Mouse (Mus musculus) MEL (cell line): ENCODE results near the gene Macf1.

Source experiments
- CTCF ChIP-seq, 3 experiments: IDR thresholded peaks in 2 of 3; conservative IDR thresholded peaks in 1 of 3; 2 replicates each; pipeline ENCODE4 v1.5.1; 2011 to 2012; ENCODE audit warnings: low read length in 3 of 3, low read depth in 2 of 3, mild to moderate bottlenecking in 2 of 3, improper control_type of control experiment in 1 of 3, inconsistent platforms in 1 of 3, mixed read lengths in 1 of 3, moderate library complexity in 1 of 3; ENCODE audit not compliant: control insufficient read depth in 1 of 3, insufficient read depth in 1 of 3, poor library complexity in 1 of 3, severe bottlenecking in 1 of 3
- E2F4 ChIP-seq: IDR thresholded peaks from 2 replicates; pipeline ENCODE4 v1.6.1; 2011; ENCODE audit warnings: low read depth, low read length, improper control_type of control experiment, borderline replicate concordance
- ELF1 ChIP-seq: IDR thresholded peaks from 2 replicates; pipeline ENCODE4 v1.6.1; 2014; ENCODE audit warnings: low read depth, mild to moderate bottlenecking, inconsistent platforms, low read length, improper control_type of control experiment, moderate library complexity
- GATA1 ChIP-seq: IDR thresholded peaks from 2 replicates; pipeline ENCODE4 v1.6.1; 2011; ENCODE audit warnings: low read depth, low read length, improper control_type of control experiment
- MAFK ChIP-seq: IDR thresholded peaks from 2 replicates; pipeline ENCODE4 v1.6.1; 2011; ENCODE audit warnings: low read depth, mild to moderate bottlenecking, low read length, improper control_type of control experiment, borderline replicate concordance
- MAX ChIP-seq: IDR thresholded peaks from 2 replicates; pipeline ENCODE4 v1.6.1; 2011; ENCODE audit warnings: low read length, improper control_type of control experiment
- MAZ ChIP-seq: IDR thresholded peaks from 2 replicates; pipeline ENCODE4 v1.6.1; 2012; ENCODE audit warnings: low read depth, mild to moderate bottlenecking, inconsistent platforms, low read length, improper control_type of control experiment
- POLR2A ChIP-seq, 2 experiments: IDR thresholded peaks; 2 replicates each; pipeline ENCODE4 v1.6.1; 2011 to 2012; ENCODE audit warnings: low read length in 2 of 2, mild to moderate bottlenecking in 2 of 2, control low read depth in 1 of 2, improper control_type of control experiment in 1 of 2, low read depth in 1 of 2, moderate library complexity in 1 of 2; ENCODE audit not compliant: control insufficient read depth in 1 of 2, insufficient read depth in 1 of 2, poor library complexity in 1 of 2
- POLR2AphosphoS5 ChIP-seq: IDR thresholded peaks from 2 replicates; pipeline ENCODE4 v1.6.1; 2012; ENCODE audit warnings: low read depth, borderline replicate concordance, mild to moderate bottlenecking, inconsistent platforms, low read length, moderate library complexity, mixed read lengths
- TAL1 ChIP-seq: IDR thresholded peaks from 2 replicates; pipeline ENCODE4 v1.6.1; 2012; ENCODE audit warnings: mild to moderate bottlenecking, inconsistent platforms, low read length, moderate library complexity, mixed read lengths
- ZNF384 ChIP-seq: IDR thresholded peaks from 2 replicates; pipeline ENCODE4 v1.6.1; 2012; ENCODE audit warnings: low read depth, mild to moderate bottlenecking, inconsistent platforms, low read length, improper control_type of control experiment

DNA sequence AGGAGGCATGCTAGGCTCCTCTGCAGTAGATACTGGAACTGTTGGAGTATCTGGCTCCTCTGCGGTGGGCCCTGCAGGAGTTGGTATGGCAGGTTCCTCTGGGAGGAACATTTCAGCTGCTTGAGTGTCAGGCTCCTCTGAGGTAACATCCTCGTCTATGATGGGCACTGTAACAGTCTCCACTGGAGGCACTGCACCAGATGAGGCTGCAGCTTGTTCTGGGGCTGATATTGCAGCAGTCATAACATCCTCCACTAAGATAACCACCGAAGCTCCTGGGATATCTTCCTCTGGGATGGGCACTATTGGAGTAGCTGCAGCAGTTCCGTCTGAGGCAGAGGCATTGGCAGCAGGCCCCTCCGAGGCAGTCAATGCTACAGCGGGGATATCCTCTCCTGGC, 276.4 kb downstream of the Macf1 start:
- TF ChIP-seq CTCF (IDR thresholded peaks at IDR 0.05 in 2 of 3, conservative IDR thresholded peaks at IDR 0.05 in 1 of 3; ENCODE audit: control insufficient read depth in 1 of 3, insufficient read depth in 1 of 3, low read depth in 2 of 3, low read length in 3 of 3, poor library complexity in 1 of 3, severe bottlenecking in 1 of 3) (no peak), E2F4 (no peak), POLR2AphosphoS5 (no peak), ZNF384 (no peak), POLR2A (IDR thresholded peaks at IDR 0.05; ENCODE audit: control insufficient read depth in 1 of 2, insufficient read depth in 1 of 2, low read depth in 1 of 2, low read length in 2 of 2, poor library complexity in 1 of 2) (no peak), MAFK (no peak), MAZ (no peak), ELF1 (no peak), TAL1 (no peak), MAX (no peak), GATA1 (no peak)
